Mouse (Mus musculus): ENCODE data around the gene Asap2. TPM values are rescaled to one million over a fixed set of nuclear protein-coding genes. Genes with fewer than 3 reads are reported as not detected.
"Not testable (repeated sequence)": the region's sequence is repeated elsewhere in the genome, so short reads cannot be mapped to it uniquely, and the experiment has no call there.

Asap2 gene
- polyA plus RNA-seq, 2 experiments = 1.0 to 2.0 TPM

DNA sequence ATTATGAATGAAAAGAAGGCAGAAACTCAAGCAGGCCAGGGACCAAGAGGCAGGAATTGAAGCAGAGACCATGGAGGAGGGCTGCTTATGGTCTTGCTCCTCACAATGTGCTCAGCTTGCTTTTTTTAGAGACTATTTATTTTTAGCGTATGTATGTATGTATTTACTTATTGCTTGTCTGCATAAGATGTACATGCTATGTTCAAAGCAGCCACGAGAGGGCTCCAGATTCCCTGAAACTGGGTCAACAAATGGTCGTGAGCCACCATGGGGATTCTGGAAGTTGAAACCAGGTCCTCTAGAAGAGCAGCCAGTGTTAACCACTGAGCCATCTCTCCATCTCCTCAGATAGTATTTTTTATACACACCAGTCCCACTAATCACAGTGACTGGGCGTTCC, 85.5 kb downstream of the Asap2 start:
- DNase-seq (ENCODE audit: low read depth in 3 of 3, low spot score in 3 of 3); ATAC-seq (ENCODE audit: insufficient read depth); H3K36me3 ChIP-seq (replicated peaks; ENCODE audit: control insufficient read depth, insufficient read depth, low read depth); H3K9ac ChIP-seq (replicated peaks); H3K27me3 ChIP-seq (ENCODE audit: control insufficient read depth, insufficient read depth, low read length); H3K4me1 ChIP-seq (replicated peaks; ENCODE audit: control insufficient read depth in 2 of 2, insufficient read depth in 2 of 2, low read length in 1 of 2); H3K4me3 ChIP-seq (ENCODE audit: insufficient read depth in 1 of 2, low read depth in 2 of 2, low read length in 2 of 2); H3K27ac ChIP-seq; H3K4me2 ChIP-seq (ENCODE audit: low read depth); H3K9me3 ChIP-seq (ENCODE audit: control insufficient read depth, low read length): not testable (repeated sequence)
- TF ChIP-seq CTCF (IDR thresholded peaks at IDR 0.05; ENCODE audit: low read depth) = peak; percentile 44; the same call in 1 of the 2 replicates
- WGBS (ENCODE audit: insufficient replicate concordance) = 10% methylated on average over 3 of the region's 4 CpGs

DNA sequence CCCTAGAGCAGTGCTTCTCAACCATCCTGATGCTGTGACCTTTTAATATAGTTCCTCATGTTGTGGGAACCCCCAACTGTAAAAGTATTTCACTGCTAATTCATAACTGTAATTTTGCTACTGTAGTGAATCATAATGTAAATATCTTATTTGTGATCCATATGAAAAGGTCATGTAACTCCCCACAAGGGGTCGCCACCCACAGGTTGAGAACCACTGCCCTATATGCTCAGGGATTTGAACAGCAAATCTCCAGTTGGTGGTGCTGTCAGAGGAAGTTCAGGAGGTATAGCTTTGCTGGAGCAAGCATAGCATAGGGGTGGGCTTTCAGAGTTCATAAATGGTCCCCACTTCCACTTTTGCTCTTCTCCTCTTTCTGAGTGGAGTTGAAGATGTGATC, 99.9 kb downstream of the Asap2 start:
- WGBS (ENCODE audit: insufficient replicate concordance) = 13% methylated on average over 1 of the region's 1 CpGs
- ATAC-seq (ENCODE audit: insufficient read depth); H3K27ac ChIP-seq; DNase-seq (ENCODE audit: low read depth in 3 of 3, low spot score in 3 of 3); H3K36me3 ChIP-seq (replicated peaks; ENCODE audit: control insufficient read depth, insufficient read depth, low read depth); H3K27me3 ChIP-seq (ENCODE audit: control insufficient read depth, insufficient read depth, low read length); H3K4me2 ChIP-seq (ENCODE audit: low read depth); H3K4me1 ChIP-seq (replicated peaks; ENCODE audit: control insufficient read depth in 2 of 2, insufficient read depth in 2 of 2, low read length in 1 of 2); H3K9me3 ChIP-seq (ENCODE audit: control insufficient read depth, low read length); H3K4me3 ChIP-seq (ENCODE audit: insufficient read depth in 1 of 2, low read depth in 2 of 2, low read length in 2 of 2); H3K9ac ChIP-seq (replicated peaks): not testable (repeated sequence)
- peak; percentile 38; the same call in 1 of the 2 replicates for TF ChIP-seq CTCF (IDR thresholded peaks at IDR 0.05; ENCODE audit: low read depth)

DNA sequence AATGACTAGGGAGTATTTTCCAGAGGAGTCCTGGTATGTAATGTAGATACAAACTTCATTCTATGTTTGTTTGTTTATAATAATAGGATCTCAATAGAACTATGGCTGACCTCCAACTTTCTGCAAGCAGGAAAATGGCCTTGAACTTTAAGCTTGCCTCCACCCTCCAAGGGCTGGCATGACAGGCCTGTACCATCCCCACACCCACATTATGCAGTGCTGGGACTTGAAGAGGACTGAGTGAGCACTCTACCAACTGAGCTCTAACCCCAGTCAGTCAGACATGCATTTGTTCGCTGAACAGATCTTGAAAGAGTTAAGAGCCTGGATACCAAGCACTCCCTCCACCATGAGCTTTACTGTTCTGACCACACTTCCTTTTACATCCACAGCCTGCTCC, 102.2 kb downstream of the Asap2 start:
- H3K27me3 ChIP-seq (ENCODE audit: control insufficient read depth, insufficient read depth, low read length); H3K36me3 ChIP-seq (replicated peaks; ENCODE audit: control insufficient read depth, insufficient read depth, low read depth); H3K9me3 ChIP-seq (ENCODE audit: control insufficient read depth, low read length); DNase-seq (ENCODE audit: low read depth in 3 of 3, low spot score in 3 of 3); H3K4me3 ChIP-seq (ENCODE audit: insufficient read depth in 1 of 2, low read depth in 2 of 2, low read length in 2 of 2); H3K4me2 ChIP-seq (ENCODE audit: low read depth); ATAC-seq (ENCODE audit: insufficient read depth); H3K27ac ChIP-seq; H3K4me1 ChIP-seq (replicated peaks; ENCODE audit: control insufficient read depth in 2 of 2, insufficient read depth in 2 of 2, low read length in 1 of 2); H3K9ac ChIP-seq (replicated peaks): not testable (repeated sequence)
- 70% methylated on average over 1 of the region's 1 CpGs for WGBS (ENCODE audit: insufficient replicate concordance)

DNA sequence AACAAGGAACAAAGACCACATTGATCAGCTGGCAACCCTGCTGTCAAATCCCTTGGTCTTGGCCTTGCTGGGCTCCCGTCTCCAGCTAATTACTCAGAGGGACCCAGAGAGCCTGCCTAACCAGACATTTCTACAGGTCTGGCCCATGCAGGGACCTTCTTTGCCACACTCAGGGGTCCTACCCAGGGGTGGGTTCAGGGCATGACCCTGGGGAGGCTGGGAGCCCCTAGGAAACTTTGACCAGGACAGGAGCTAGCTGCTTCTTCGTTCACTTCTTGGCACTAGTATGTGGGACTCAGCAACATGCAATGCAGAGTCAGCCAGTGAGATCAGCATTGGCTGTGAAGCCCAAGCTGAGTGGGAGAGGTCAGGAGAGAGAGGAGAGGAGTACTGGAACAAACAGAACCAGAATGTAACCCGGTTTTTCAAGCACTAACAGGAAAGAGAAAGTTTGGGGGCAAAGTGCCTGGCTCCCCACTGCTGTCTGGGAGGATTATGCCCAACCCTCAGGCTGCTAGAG, 107.6 kb downstream of the Asap2 start:
- not testable (repeated sequence) for H3K27me3 ChIP-seq (ENCODE audit: control insufficient read depth, insufficient read depth, low read length); H3K27ac ChIP-seq; H3K36me3 ChIP-seq (replicated peaks; ENCODE audit: control insufficient read depth, insufficient read depth, low read depth); H3K4me1 ChIP-seq (replicated peaks; ENCODE audit: control insufficient read depth in 2 of 2, insufficient read depth in 2 of 2, low read length in 1 of 2); H3K4me3 ChIP-seq (ENCODE audit: insufficient read depth in 1 of 2, low read depth in 2 of 2, low read length in 2 of 2); H3K4me2 ChIP-seq (ENCODE audit: low read depth); DNase-seq (ENCODE audit: low read depth in 3 of 3, low spot score in 3 of 3); H3K9ac ChIP-seq (replicated peaks); ATAC-seq (ENCODE audit: insufficient read depth); H3K9me3 ChIP-seq (ENCODE audit: control insufficient read depth, low read length)
- WGBS (ENCODE audit: insufficient replicate concordance) = 48% methylated on average over 3 of the region's 3 CpGs

DNA sequence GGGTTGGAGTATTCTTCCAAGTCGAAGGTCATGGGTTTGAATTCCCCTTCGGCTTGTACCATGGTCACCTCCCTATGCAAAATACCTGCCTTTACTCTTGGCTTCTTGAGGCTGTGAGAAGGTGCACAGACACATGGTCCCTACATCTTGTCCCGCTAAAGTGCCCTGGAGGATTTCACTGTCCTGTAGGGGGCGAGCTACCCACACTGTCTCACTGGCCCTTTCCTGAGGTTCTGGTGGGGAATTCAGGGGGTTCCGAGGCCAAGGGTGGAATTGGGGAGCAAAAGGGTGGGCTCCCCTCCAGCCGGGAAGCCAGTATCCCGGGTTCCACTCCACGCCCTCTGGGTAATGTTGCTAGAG, 120.8 kb downstream of the Asap2 start:
- Histone ChIP-seq H3K4me2 (ENCODE audit: low read depth) (peak overlapping the region; percentile 80), H3K4me3 (ENCODE audit: insufficient read depth in 1 of 2, low read depth in 2 of 2, low read length in 2 of 2) (peak overlapping the region; percentile 54 to 62), H3K27me3 (ENCODE audit: control insufficient read depth, insufficient read depth, low read length) (peaks cover 14% of the 10 kb centered on the region)
- ATAC-seq (ENCODE audit: insufficient read depth) = peak; percentile 77
- 4% methylated on average over 8 of the region's 8 CpGs for WGBS (ENCODE audit: insufficient replicate concordance)
- DNase-seq (ENCODE audit: low read depth in 3 of 3, low spot score in 3 of 3); H3K27ac ChIP-seq; H3K4me1 ChIP-seq (replicated peaks; ENCODE audit: control insufficient read depth in 2 of 2, insufficient read depth in 2 of 2, low read length in 1 of 2); H3K9ac ChIP-seq (replicated peaks); H3K9me3 ChIP-seq (ENCODE audit: control insufficient read depth, low read length); H3K36me3 ChIP-seq (replicated peaks; ENCODE audit: control insufficient read depth, insufficient read depth, low read depth): not testable (repeated sequence)
- peak; percentile 72 for TF ChIP-seq CTCF (IDR thresholded peaks at IDR 0.05; ENCODE audit: low read depth)
